Mouse (Mus musculus) right cerebral cortex, postnatal 25 days (tissue): ENCODE measurements around the gene Pecr.

ENCODE experiments used
- DNase-seq: peaks from one replicate; pipeline ENCODE4 v3.0.0; 2022

Pecr gene

DNA sequence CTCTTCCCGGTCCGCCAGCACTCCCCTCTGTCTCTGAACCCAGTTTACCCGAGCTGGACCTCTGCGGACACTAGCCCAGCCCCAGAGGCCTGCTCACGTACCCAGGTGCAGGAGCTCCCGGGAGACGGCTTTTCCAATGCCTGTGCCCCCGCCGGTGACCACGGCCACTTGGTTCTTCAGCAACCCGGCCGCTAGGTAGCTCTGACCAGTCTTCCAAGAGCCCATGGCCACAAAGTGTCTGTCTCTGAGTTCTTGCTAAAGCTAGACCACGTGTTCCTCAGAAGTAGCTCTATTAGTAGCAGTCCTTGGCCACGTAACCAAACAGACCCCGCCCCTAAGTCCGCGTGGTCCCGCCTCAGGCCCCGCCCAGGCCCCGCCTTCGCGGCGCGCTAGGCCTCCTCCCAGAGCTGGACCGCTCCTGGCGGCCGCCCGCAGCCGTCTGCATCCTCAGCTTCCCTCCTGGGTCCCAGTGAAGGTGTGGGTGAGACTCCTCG is at the start of gene Pecr, which contains the start of gene Tmem169:
Gene Pecr (minus strand): TSS at position 323 of the 494 bp plus-strand sequence.
Gene Tmem169 (plus strand): TSS at position 378 of the 494 bp plus-strand sequence.
- DNase-seq: peak; percentile 93

DNA sequence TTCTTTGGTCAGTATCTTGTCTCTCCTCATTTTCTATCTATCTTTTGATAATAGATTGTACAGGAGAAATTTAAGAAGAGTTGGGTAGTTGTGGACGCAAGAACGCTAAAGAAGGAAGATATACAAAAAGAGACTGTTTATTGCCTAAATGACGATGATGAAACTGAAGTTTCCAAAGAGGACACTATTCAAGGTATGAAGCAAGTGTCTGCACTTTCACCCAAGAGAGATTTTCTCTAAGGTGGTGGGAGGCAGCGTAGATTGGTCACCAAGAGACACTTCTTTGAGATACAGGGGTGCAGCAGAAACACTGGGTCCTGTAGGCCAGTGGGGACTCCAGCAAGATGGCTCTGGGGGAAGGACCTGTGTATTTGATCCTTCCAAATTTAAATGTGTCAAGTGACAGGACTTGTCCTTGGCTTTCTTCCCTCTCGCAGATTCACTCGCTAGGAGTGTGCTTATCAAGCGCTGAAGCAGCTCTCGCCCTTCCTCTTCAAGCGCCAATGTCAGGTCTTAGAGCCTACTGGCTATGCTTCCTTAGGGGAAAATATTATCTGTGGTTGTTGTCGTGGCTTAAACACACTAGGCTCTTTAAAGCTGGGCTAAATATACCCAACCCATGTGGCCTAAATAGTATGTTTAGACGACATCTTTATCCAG is 42.2 kb upstream of the Pecr start:
- DNase-seq: no peak

DNA sequence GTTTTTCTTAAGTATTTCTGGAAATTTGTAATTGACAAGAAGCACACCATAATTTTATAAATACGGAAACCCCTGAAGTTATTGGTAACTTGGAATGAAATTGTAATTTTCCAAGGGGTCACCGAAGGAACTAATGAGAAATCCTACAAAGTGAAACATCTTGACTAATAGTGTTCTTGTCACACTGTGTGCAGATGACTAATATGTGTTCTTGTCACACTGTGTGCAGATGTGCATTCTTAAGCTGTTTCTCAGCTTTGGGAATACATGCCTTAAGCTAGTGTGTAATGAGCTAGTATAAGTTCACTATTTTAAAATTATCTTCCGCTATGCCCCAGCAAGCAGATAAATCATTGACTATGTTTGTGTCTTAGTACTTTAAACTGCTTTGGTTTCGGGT is 39.1 kb upstream of the Pecr start:
- no peak for DNase-seq

DNA sequence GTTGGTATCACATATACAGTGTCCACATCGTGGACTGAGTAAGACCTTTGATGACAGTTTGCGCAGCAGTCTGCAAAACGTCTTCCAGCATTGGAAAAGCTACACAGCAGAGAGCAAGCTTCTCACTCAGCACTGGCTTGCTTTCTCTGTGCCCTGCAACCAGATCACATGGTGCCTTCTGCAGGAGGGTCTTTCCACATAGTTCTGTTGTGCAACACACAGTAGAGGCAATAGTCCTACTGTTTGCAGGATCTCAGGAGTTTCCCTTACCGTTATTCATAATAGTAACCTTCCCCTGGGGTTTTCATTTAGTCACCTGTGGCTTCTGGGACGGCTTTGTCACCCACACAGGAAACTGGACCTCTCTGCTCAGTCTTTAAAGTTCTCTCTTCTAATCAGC is 36.6 kb upstream of the Pecr start:
- no peak for DNase-seq

DNA sequence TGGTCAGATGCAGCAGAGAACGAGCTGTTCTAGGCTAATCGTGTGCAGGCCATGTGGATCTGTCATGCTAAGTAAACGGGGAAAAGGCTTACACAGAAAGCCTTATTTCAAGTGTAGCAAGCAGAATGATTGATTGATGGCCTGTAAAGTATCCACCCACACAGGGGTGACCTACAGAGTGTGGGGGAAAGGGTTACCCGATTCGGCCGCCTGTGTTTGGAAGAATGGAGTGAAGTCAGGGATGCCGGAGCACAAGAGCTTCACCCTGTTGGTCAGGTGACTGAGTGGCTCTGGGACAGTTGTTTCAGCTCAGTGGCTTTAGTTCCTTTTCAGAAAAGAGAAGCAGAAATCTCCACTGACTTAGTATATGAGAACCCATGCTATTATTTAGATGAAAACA is 32.8 kb upstream of the Pecr start:
- DNase-seq: no peak

DNA sequence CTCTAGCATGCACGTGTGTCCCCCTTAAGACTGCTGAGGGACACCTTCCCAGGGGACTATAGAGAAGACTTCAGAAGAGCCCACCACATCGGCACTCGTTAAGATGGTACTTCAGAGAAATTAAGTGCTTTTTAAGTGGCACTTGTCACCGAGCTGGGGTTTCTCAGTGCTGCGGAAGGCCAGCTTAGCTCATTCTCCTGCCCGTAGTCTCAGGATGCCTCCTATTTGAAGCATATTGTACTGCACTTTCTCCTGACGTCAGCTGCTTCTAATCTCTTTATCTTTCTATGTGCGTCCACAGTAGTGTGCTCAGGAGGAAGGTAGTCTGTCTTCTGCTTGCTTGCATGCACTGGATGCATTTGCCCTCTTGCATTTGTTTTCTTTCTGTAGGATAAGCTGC is 32.3 kb upstream of the Pecr start:
- DNase-seq: no peak

DNA sequence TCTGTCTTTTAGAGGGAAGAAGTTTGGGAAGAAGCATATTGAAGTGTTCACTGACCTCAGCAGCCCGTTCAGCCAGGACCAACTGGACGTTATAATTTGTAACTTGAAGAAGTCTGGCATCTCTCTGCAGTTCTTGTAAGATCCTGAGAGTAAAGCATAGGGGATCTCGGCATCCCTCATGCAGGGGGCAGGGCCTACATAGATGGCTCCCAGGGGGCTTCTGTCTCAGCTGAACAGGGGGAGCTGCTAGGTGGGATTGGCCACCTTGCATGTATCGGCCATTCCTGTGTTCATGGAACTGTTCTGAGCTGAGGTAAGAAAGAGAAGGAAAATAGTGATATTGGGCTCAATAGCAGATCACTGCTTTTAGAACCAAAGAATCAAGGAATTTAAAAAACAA is 31.3 kb upstream of the Pecr start:
- no peak for DNase-seq

DNA sequence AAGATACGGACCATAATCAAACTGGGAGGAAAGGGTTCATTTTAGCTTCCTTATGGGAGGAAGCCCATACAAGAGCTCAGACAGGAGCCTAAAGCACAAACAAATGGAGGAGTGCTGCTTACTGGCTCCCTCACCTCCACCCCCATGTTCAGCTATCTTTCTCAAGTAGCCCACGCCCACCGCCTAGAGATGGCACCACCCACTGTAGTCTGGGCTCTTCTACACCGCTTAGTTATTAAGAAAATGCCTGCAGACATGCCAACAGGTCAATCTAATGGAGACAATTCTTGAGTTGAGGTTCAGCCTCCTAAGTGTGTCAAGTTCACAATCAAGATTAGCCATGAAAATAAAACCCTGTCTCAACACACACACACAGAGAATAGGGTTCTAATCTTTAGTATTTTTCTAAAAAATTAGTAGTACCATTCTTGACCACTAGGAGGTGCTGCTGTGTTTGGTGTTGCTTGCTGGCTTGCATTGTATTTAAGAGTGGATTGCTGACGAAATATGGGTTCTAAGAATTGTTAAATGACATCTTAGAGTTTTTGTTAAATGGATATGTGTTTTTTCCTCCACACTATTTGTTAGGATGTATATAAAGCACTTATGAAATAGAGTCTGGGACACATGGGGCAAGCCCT is 29.4 kb upstream of the Pecr start:
- no peak for DNase-seq

DNA sequence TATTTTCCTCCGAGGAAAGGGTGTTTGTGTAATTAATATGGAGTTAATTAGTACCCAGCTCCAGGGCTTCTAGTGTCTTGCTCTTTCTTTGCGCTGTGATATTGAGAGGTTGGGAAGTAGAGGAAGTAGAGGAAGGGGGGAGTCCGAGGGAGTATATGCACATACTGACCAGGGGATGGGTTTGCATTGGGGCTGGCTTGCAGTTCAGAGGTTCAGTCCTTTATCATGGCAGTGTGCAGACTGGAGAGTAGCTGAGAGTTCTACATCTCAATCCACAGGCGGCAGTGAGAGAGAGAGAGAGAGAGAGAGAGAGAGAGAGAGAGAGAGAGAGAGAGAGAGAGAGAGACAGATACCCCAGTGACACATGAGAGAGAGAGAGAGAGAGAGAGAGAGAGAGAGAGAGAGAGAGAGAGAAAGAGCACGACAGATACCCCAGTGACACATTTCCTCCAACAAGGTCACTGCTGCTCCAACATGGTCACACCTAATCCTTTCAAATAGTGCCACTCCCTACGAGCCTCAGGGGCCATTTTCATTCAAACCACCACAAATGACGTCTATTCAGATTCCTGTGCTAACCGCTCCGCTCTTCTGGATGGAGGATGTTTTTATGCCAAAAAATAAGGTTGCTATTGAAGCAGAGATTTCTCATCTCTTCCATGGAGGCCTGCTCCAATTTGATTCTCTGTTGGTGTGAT is 28.7 kb upstream of the Pecr start:
- DNase-seq: no peak

DNA sequence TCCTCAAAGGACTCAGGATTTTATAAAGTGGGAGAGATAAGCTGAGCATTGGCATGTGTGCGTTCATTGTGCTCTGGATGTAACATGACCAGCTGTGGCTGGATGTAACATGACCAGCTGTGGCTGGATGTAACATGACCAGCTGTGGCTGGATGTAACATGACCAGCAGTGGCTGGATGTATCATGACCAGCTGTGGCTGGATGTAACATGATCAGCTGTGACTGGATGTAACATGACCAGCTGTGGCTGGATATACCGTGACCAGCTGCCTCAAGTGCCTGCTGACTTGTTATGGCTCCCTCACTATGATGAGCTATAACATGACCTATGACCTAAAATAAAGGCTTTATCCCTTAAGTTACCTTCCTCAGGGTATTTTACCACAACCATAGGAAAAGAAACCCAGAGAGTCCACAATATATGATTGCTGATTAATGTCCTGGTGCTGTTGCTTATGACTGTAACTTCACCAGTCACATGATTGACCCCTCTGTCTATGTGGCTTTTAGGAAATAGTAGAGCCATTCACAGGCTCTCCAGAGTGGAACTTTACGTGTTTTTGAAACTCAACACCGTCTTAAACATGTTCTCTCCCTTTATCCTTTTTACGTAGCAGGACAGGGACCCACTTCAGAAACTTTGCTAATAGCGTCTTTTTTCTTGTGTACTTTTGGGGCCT is 25.8 kb upstream of the Pecr start:
- DNase-seq: no peak

DNA sequence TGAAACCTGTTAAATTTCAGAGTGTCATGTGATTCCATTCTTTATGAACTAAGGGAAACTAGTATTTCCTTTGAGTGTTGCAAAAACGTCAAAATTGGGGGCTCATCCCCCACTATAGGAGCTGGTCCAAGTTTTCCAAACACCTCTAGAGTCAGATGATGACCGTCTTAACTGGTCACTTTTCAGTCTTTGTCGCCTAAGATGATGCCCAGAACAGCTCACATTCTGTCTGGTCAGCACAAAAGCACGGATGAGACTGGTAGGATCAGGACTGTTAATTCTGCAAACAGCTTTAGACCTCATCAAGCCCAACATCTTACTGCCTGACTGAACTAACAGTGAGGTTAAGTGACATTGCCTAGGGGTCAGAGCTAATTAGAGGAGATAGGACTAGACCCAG is 24.8 kb upstream of the Pecr start:
- DNase-seq: no peak

DNA sequence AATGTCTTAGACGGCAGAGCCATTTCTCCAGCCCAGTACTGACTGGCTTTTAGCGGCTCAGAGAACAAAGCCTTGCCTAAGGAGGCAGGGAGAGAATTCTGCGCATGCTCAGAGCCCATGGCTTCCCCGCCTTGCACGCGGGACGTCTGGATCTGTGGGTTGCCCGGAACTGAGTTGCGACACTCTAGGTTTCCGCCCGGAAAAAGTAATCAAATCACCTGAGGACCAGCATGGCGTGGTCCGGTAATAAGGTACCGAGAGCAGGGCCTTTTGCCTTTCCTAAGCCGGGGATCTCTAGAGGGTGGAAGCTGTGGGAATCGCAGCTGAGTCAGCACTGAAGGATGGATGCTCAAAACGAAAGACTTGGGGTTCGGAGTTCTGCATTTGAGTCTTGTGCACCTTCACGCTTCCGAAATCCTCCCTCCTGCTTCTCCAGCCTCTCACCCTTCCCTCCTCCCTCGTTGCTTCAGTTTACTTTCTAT is 23.2 kb upstream of the Pecr start, which contains the start of gene Xrcc5:
Gene Xrcc5 (plus strand): TSS at position 105 of the 482 bp plus-strand sequence.
- DNase-seq: peak; percentile 87

DNA sequence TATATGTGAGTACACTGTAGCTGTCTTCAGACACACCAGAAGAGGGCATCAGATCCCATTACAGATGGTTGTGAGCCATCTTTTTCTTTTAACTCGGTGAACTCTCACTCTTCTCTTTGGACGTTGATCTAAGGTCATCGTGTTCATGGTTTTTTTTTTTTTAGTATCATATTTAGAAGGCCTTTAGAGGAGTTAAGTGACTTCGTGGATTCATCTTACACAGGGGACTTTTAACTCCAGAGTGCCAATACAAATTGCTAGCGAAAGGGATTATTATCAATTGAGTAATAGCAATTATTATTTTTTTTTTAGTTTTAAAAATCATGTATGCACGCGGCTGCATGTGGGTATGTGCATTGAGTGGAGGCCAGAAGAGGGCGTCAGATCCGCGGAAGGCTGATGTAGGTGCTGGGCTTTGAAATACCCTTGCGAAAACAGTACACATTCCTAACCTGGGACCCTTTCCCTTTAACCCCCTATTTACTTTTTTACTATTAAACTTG is 22.6 kb upstream of the Pecr start:
- no peak for DNase-seq

DNA sequence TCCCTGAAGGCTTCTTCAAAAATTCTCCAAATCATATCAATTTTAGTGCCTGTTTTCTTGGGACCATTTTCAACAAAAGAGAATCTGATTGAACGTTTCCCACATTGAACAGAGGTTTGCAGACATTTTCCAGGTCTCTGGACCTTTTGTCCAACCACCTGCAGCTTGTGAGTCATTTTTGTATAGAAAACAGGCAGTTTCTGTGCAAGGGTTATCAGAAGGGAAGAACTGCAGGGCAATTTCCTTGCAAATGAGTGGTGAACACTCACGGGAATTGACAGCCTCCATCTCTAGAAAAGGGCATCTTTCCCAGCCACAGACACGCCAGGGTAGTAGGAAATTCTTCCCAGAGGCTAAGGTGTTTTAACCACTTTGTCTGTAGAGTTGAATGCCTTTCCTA is 22.1 kb upstream of the Pecr start:
- no peak for DNase-seq

DNA sequence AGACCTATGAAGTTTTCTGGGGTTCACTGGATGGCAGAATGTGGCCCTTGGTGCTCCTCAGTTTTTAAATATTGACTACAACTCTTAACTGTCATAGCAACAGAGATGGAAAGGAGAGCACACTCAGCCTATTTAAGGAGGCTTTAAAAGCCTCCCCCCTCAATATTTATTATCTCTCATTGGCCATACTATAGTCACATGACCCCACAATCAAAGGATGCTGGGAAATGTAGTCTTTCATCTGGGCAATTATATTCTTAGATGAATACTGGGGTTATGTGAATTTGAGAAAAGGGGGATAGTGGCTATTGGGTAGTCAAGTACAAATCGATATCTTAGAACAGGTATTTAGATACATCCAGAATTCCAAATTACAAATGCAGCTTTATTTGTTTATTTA is 17.7 kb upstream of the Pecr start:
- DNase-seq: no peak

DNA sequence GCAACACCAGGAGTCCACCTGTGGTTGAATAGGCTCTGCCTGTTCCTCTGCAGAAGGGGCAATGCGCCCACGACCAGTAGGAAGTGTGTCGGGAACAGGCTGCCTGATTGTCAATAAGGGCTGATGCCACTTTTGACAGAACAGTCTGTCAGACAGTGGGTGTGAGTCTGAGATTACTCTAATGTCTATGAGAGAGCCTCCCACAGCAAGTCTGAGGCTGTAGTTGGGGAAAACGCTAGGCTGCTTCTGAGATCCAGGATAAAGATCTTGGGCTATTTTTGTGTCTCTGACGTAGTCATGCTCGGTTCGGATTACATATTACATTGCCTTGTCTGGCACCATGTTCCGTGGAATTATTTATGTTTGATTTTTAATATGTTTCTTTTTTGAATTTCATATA is 11.6 kb upstream of the Pecr start:
- DNase-seq: no peak

DNA sequence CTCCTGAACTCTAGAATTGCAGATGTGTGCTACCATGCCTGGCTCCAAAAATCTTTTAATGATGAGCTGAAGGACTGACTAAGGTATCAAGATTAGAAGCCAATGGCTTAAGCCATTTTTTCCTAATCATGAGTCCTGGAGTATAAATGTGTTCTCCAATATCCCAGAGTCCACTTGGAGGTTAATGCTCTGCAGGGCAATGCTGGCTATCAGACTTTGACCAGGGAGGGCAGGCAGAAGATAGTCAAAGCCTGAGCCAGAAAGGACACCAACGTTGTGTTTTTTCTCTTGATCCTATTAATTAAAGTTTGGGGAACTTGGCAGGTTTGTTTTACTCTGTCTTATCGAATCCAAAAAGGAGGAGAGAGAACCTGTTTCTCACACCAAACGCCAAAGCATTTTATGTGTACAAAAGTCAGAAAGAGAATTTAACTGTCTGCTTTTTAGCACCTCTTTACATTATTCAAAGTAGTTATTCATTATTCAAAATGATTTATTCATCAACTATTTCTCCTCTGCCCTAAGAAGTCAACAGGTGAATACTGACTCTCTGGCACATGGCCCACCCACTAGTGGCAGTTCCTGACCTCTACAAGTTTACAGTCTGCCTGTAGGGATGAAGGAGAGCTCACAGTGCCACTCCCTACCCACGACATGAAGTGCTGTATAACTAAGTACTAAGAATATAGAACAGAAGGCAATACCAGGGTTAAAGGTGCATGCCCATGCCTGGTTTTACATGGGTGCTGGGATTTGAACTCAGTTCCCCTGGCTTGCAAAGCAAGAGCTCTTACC is 10.0 kb upstream of the Pecr start:
- no peak for DNase-seq

DNA sequence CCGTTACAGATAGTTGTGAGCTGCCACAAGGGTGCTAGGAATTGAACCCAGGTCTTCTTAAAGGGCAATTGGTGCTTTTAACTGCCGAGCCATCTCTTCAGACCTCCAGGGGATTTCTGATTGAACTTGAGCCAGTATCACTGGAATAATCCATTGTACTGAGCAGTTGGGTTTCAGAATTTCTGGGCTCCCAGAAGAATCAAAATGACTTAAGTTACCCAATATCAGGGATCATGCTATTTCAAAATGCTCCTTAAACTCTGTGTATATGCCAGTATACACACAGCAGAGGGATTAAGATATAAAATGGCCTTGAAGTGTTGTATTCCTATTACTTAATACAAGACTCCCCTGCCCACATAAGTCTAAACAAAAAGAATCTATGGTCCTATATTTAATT is 7.8 kb upstream of the Pecr start:
- no peak for DNase-seq

DNA sequence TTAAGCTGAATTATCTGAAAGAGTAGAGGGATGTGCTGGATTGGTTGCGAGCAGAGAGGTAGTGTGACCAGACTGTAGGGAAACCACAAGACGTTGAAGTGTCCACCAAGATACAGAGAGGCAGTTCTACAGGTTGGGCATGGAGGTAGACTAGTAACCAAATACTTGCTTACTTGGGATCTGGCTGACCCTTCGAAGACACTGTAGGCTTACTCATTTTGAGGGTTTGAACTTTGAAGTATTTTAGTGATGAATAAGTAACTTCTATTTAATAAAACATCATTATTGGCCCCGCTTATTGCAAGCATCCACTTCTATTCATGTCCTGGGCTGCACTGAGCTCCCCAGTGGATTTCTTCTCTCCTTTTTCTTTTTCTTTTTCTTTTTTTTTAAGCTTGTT is 7.3 kb upstream of the Pecr start:
- DNase-seq: no peak

DNA sequence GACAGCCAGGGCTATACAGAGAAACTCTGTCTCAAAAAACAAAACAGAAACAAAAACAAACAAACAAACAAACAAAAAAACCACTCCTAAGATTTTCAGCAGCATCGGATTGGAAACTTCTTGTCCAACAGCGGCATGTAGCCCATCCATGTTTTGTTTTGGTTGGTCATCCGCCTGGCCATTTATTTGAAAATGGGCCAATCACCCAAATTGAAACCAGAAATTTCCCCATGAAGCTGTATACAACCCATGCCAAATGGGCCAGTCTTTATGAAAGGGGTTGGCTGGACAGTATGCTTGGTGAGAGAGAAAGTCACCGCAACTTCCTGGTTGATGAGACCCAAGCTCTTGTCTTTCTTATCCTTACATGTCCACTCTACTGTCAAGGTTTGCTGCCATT is 6.8 kb upstream of the Pecr start:
- DNase-seq: no peak

DNA sequence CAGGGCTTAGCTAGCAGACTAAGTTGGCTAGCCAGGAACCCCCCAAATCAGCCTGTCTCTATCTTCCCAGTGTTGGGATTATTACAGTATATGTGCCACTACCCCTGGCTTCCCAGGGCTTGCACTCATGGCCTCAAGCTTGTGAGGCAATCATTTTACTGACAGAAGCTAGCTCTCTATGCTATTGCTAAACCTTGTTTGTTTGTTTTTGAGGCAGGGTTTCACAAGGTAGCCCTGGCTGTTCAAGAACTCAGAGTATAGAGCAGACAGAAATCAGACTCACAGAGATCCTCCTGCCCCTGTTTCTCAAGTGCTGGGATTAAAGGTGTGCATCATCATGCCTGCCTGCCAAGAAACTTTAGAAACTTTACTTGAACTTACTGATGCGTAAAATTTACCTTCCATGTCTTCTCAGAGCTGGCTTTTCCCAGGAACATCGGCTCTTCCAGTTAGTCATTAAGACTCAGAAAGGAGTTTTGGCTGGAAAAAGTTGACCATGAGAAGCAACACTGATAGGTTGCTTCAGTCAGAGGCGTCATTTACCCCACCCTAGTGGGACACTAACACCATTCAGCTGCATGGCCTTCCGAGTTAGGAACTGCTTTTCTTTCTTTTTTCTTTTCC is 4.5 kb upstream of the Pecr start:
- DNase-seq: no peak

DNA sequence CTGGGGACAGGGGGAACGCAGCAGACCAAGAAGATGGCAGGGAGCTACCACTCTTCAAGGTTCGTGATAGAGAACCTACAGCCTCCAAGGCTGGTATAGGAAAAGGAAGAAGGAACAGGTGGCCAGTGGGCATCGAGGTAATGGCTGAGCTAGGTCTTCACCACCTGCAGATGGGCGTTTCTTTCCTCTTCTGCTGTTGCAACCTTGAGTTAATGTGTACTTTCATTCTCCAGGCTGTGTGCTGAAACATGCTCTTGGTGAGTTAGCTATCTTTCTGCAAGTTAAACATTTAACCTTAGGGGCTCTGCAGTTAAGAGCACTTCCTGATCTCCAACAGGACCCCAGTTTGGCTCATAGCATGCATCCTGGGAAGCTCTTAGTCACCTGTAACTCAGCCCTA is 3.8 kb upstream of the Pecr start:
- no peak for DNase-seq
